Mouse (Mus musculus): ENCODE data around the gene Zfp950.

DNA sequence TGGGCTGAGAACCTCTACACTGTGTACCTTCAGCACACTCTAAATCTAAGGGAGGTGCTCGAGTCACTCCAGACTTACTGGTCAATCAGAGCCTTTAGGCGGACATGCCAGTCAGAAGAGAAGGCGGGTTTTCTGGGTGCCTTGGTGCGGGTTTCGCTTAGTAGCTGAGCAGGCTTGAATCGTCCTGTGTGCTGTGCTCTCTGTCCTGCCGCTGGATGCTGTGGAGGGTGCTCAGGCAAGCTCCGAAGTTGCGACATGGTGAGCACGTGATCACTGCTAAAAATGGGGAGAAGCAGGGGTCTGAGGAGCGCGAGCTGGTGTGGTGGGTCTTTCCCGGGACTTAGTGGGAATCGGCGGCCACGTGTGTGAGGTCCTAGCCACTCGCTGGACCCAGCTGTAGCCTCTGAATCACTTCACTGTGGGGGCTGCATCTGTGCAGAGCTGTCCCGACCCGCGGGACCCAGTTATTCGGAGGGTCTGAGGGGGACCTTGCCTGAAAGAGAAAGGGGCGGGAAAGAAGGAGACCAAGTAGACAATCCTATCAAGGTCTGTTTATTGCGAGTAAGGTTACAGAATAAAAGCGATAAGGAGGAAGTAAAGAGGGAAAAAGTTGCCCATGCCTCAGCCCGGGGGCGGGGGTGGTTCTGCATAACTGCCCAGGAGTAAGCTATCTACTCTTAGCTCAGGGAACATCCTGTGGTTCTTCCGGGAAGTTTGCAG lies 11.2 kb upstream of the Zfp950 start:
- TF ChIP-seq MAFK (IDR thresholded peaks at IDR 0.05; ENCODE audit: insufficient read depth, low read depth, low read length) (no peak), HCFC1 (IDR thresholded peaks at IDR 0.05; ENCODE audit: borderline replicate concordance, insufficient read depth, low read length) (no peak), ZNF384 (IDR thresholded peaks at IDR 0.05; ENCODE audit: low read depth, low read length) (no peak)

Data from ES-E14 (cell line).